Mouse (Mus musculus) forebrain, postnatal 0 days (tissue): ENCODE measurements around the gene Siae. TPM values are rescaled to one million over a fixed set of nuclear protein-coding genes. Genes with fewer than 3 reads are reported as not detected.

Source experiments
- ATAC-seq: fragments of 200-750 bp; cut with Nextera tagmentation; 2 replicates; pipeline ENCODE4 v1.8.0; 2017; ENCODE audit warnings: mild to moderate bottlenecking, moderate library complexity
- DNase-seq: peaks from one replicate; pipeline ENCODE4 v3.0.0-alpha.2; 2015
- H3K27ac ChIP-seq: fragments of 300-500 bp; sonication (generic); 2 replicates; pipeline ENCODE4 v1.5.1; 2014; ENCODE audit warnings: low read depth, mild to moderate bottlenecking, antibody characterized with exemption, low read length, moderate library complexity, mixed read lengths
- H3K27me3 ChIP-seq: fragments of 300-500 bp; sonication (generic); 2 replicates; pipeline ENCODE4 v1.6.1; 2014; ENCODE audit warnings: mild to moderate bottlenecking, low read length, mixed read lengths; ENCODE audit not compliant: insufficient read depth
- H3K36me3 ChIP-seq: fragments of 300-500 bp; sonication (generic); 2 replicates; pipeline ENCODE4 v1.6.1; 2014; ENCODE audit warnings: mild to moderate bottlenecking, moderate library complexity; ENCODE audit not compliant: insufficient read depth
- H3K4me1 ChIP-seq: fragments of 300-500 bp; sonication (generic); 2 replicates; pipeline ENCODE4 v1.6.1; 2014; ENCODE audit warnings: antibody characterized with exemption; ENCODE audit not compliant: insufficient read depth
- H3K4me2 ChIP-seq: fragments of 300-500 bp; sonication (generic); 2 replicates; pipeline ENCODE4 v1.6.1; 2014; ENCODE audit warnings: low read depth, mild to moderate bottlenecking, moderate library complexity
- H3K4me3 ChIP-seq: fragments of 300-500 bp; sonication (generic); 2 replicates; pipeline ENCODE4 v1.5.1; 2014; ENCODE audit warnings: low read depth, low read length, mixed read lengths
- H3K9ac ChIP-seq: fragments of 300-500 bp; sonication (generic); 2 replicates; pipeline ENCODE4 v1.6.1; 2014; ENCODE audit warnings: mild to moderate bottlenecking
- H3K9me3 ChIP-seq: fragments of 300-500 bp; sonication (generic); 2 replicates; pipeline ENCODE4 v1.6.1; 2016; ENCODE audit warnings: low read length
- CTCF ChIP-seq: sonication (generic); IDR thresholded peaks from 2 replicates; pipeline ENCODE4 v1.5.1; 2016; ENCODE audit warnings: antibody characterized with exemption, control low read depth, low read depth
- WGBS: fragments of 180-500 bp; shearing (Covaris S2); extraction: QIAGEN DNeasy Blood & Tissue Kit; methylation state at CpG from one replicate; pipeline ENCODE4 v1.1.7; 2014; 5-methylcytosine and 5-hydroxymethylcytosine counted together
- polyA plus RNA-seq: library from polyadenylated mRNA; unstranded; fragments of >200 nt; fragmentation: Nextera tagmentation; extraction: Ambion mirVana; gene quantifications from 2 replicates; pipeline ENCODE4 v1.2.1, GENCODE M21; 2015
- total RNA-seq: library from RNA; depleted of rRNA; stranded (reverse); fragments of >200 nt; gene quantifications from 2 replicates; pipeline ENCODE4 v1.2.3, GENCODE M21; 2014

Gene Siae
- total and polyA plus RNA-seq, 2 experiments from 2014 or later: 13.7 to 13.8 TPM

DNA sequence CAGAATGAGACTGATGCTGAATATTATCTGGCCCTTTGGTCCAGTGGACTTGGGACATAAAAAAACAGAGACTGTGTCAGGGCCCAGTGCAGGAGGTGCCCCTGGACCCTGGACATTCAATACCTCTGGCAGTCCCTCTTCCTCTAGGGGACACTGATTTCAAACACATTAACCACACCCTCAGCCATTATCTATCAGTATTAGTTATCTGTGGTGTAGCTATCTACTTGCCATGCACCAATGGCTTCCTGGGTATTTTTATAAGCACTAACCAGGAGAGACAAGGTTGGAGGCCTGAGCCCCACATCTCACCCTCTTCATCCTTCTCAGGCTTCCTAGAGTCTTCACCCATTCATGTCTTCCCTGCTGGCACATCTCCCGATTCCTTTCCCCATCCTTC is 5.1 kb upstream of the Siae start:
- peaks cover 17% of the 10 kb centered on the region for H3K27me3 ChIP-seq
- no peak overlapping the region for H3K9ac ChIP-seq
- DNase-seq (no peak), ATAC-seq (no peak)
- no peak for TF ChIP-seq CTCF
- H3K9me3 ChIP-seq: no peaks in the 10 kb centered on the region
- no peaks in the 10 kb centered on the region for H3K36me3 ChIP-seq
- H3K4me2 ChIP-seq: peak overlapping the region; percentile 95; the same call in 1 of the 2 replicates
- no peak overlapping the region for H3K27ac ChIP-seq
- WGBS: 56% methylated on average over 1 of the region's 1 CpGs
- 0 out of 2 replicates have a peak overlapping the region, but pooled peaks have one; percentile 1 for H3K4me3 ChIP-seq
- H3K4me1 ChIP-seq: peaks cover 10% of the 10 kb centered on the region; the same call in 1 of the 2 replicates

GRCm38 (mm10) chr9:37551751-37552531 is 3.6 kb upstream of the Siae start:
- H3K9me3 ChIP-seq: no peaks in the 10 kb centered on the region
- peaks cover 10% of the 10 kb centered on the region; the same call in 1 of the 2 replicates for H3K4me1 ChIP-seq
- H3K36me3 ChIP-seq: no peaks in the 10 kb centered on the region
- DNase-seq (no peak), ATAC-seq (peak; percentile 5; the same call in 1 of the 2 replicates)
- no peak for TF ChIP-seq CTCF
- H3K4me2 ChIP-seq: peak overlapping the region; percentile 95
- peak overlapping the region; percentile 48 for H3K4me3 ChIP-seq
- H3K27ac ChIP-seq: no peak overlapping the region
- peaks cover 9% of the 10 kb centered on the region for H3K27me3 ChIP-seq
- H3K9ac ChIP-seq: peak overlapping the region; percentile 58
- WGBS: 4% methylated on average over 23 of the region's 23 CpGs

- H3K27me3 ChIP-seq: peaks cover 9% of the 10 kb centered on the region
- peak within 1 kb of the TSS; percentile 58 for H3K9ac ChIP-seq
- H3K36me3 ChIP-seq: no peaks in the 10 kb centered on the region
- H3K4me3 ChIP-seq: peak within 1 kb of the TSS; percentile 48
- ATAC-seq: peak; percentile 85
- H3K4me2 ChIP-seq: peak within 1 kb of the TSS; percentile 95
- WGBS: 4% methylated on average over 31 of the region's 31 CpGs
- no peak within 1 kb of the TSS for H3K27ac ChIP-seq
- H3K9me3 ChIP-seq: no peaks in the 10 kb centered on the region
- H3K4me1 ChIP-seq: peaks cover 10% of the 10 kb centered on the region; the same call in 1 of the 2 replicates
- peak; percentile 81 for DNase-seq
- no peak for TF ChIP-seq CTCF
Measured at GRCm38 (mm10) chr9:37552536-37553293, 2.8 kb upstream of the Siae start, which contains the start of gene Nrgn. Nrgn (minus strand) TSS chr9:37552904.

DNA sequence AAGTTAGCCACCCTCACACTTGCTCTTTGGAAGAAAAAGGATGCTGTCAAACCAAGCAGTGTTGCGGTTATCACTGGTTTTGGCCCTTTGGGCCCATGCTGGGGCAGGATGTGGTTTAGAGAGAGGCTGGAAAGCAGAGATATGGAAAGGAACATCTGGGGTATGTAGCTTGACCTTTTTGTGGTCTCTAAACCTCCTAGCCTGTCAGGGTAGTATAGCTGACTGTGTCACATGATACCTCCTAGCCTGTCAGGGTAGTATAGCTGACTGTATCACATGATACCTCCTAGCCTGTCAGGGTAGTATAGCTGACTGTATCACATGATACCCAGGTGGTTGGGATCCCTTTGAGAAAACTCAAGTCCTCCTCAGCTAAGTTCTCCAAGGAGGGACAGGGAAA is 1.2 kb upstream of the Siae start:
- ATAC-seq (no peak), DNase-seq (no peak)
- Histone ChIP-seq H3K4me3 (no peak overlapping the region), H3K4me1 (peaks cover 10% of the 10 kb centered on the region; the same call in 1 of the 2 replicates), H3K27ac (no peak overlapping the region), H3K27me3 (peaks cover 9% of the 10 kb centered on the region), H3K36me3 (no peaks in the 10 kb centered on the region), H3K4me2 (no peak overlapping the region), H3K9ac (no peak overlapping the region), H3K9me3 (no peaks in the 10 kb centered on the region)
- 96% methylated on average over 1 of the region's 1 CpGs for WGBS
- TF ChIP-seq CTCF: no peak

DNA sequence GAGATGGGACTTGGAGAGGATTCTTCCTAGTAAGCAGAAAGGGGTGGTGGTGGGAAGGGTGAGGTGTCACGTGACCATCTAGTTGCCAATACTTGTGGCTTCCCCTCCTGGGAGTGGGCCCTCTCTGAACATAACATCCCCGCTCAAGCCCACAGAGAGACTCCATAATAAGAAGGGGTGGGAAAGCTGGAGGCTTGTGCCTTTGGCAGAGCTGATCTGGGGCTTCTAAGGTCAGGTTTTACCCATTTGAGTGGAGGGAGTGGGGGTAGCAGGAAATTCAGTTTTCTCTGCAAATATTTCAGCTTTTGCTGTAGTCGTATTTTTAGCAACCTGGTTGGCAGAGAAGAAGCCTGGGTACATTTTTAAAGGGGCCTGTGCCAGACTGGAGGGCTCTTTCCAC is 868 bp downstream of the Siae start:
- peaks cover 10% of the 10 kb centered on the region; the same call in 1 of the 2 replicates for H3K4me1 ChIP-seq
- H3K4me2 ChIP-seq: no peak overlapping the region
- H3K4me3 ChIP-seq: no peak overlapping the region
- H3K27ac ChIP-seq: no peak overlapping the region; the same call in 1 of the 2 replicates
- TF ChIP-seq CTCF: no peak
- H3K36me3 ChIP-seq: no peaks in the 10 kb centered on the region
- DNase-seq: no peak
- no peak overlapping the region for H3K9ac ChIP-seq
- peaks cover 4% of the 10 kb centered on the region for H3K27me3 ChIP-seq
- 62% methylated on average over 3 of the region's 3 CpGs for WGBS
- no peak for ATAC-seq
- H3K9me3 ChIP-seq: no peaks in the 10 kb centered on the region

DNA sequence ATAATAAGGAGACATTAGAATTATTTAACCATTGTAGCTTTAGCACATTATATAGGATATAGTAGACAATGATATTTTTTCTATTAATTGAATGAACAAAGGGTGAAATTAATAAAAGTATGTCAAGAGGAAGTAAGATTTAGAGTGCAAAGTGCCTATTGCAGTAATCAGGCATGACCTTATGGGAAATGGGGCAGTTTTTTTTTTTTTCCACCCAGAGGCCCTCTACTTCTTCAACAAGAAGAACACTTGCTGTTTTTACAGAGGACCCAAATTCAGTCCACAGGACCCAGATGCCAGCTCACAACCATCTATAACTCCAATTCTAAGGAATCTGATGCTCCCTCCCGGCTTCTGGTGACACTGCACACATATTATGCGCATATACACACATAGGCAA is 5.1 kb downstream of the Siae start:
- DNase-seq (no peak), ATAC-seq (no peak)
- no peaks in the 10 kb centered on the region for H3K4me1 ChIP-seq
- TF ChIP-seq CTCF: no peak
- no peak overlapping the region for H3K4me2 ChIP-seq
- no peak overlapping the region for H3K9ac ChIP-seq
- no peaks in the 10 kb centered on the region for H3K36me3 ChIP-seq
- no peaks in the 10 kb centered on the region for H3K27me3 ChIP-seq
- H3K9me3 ChIP-seq: no peaks in the 10 kb centered on the region
- H3K4me3 ChIP-seq: no peak overlapping the region
- WGBS: 83% methylated on average over 2 of the region's 2 CpGs
- H3K27ac ChIP-seq: no peak overlapping the region

DNA sequence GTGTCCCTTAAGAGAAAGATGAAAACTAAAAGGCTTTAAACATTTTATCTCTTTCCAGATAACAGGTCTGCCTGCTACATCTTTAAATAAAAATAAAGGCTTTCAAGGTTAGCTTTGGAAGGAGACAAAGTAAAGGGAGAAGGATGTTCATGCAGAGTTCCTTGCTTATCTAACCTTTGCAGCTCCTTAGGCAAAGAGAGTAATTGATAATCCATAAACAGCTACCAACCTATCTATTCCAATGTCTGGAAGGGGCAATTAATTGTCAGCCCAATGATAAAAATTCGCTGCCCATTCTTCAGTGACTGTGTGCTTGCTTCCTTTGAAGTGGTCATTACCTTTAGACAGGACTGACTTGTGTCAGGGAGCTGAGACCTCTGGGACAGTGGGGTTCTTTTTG is 8.3 kb downstream of the Siae start:
- 56% methylated on average over 1 of the region's 1 CpGs for WGBS
- no peaks in the 10 kb centered on the region for H3K36me3 ChIP-seq
- H3K4me3 ChIP-seq: no peak overlapping the region
- DNase-seq (no peak), ATAC-seq (no peak)
- peaks cover 9% of the 10 kb centered on the region for H3K4me1 ChIP-seq
- no peaks in the 10 kb centered on the region for H3K27me3 ChIP-seq
- H3K9me3 ChIP-seq: no peaks in the 10 kb centered on the region
- H3K4me2 ChIP-seq: no peak overlapping the region
- TF ChIP-seq CTCF: no peak
- H3K27ac ChIP-seq: no peak overlapping the region
- H3K9ac ChIP-seq: no peak overlapping the region
